Mouse (Mus musculus): ENCODE results near the gene Lce1i.

GRCm38 (mm10) chr3:92807791-92808190 is 29.1 kb upstream of the Lce1i start, which contains the start of gene Lce1k:
- TF ChIP-seq CTCF (IDR thresholded peaks at IDR 0.05; ENCODE audit: borderline replicate concordance, extremely low read depth, insufficient read depth, insufficient read length) (no peak), POLR2A (IDR thresholded peaks at IDR 0.05; ENCODE audit: borderline replicate concordance, extremely low read depth, insufficient read depth, insufficient read length, poor library complexity, severe bottlenecking) (no peak)
